Mouse (Mus musculus): Measurements from ENCODE around the gene Ap1g2. TPM values are rescaled to one million over a fixed set of nuclear protein-coding genes. Genes with fewer than 3 reads are reported as not detected.
A peak's percentile ranks its signal among the peaks of the same experiment; 100 is the strongest.

Ap1g2 gene
- polyA plus RNA-seq, 1 experiment from 2014 or later = 8.4 TPM

- 60% methylated on average over 5 of the region's 5 CpGs for WGBS
These were observed 46.5 kb downstream of the Ap1g2 start for GRCm38 (mm10) chr14:55059931-55060330.

GRCm38 (mm10) chr14:55059009-55059408, 47.4 kb downstream of the Ap1g2 start:
- DNase-seq (ENCODE audit: low spot score) = no peak
- Histone ChIP-seq H3K4me2 (ENCODE audit: low read depth, low read length) (no peak overlapping the region), H3K9me3 (replicated peaks; ENCODE audit: control insufficient read depth, low read length) (no peaks in the 10 kb centered on the region), H3K27me3 (ENCODE audit: control insufficient read depth, insufficient read depth, low read length) (no peaks in the 10 kb centered on the region), H3K4me3 (ENCODE audit: low read depth, low read length) (no peak overlapping the region), H3K36me3 (replicated peaks; ENCODE audit: control insufficient read depth, insufficient read depth, low read depth, low read length) (no peaks in the 10 kb centered on the region), H3K9ac (replicated peaks; ENCODE audit: low read length) (no peak overlapping the region), H3K27ac (replicated peaks; ENCODE audit: low read depth, low read length) (no peak overlapping the region), H3K4me1 (ENCODE audit: control insufficient read depth, insufficient read depth, low read length) (no peaks in the 10 kb centered on the region; the same call in 1 of the 2 replicates)
- ATAC-seq (replicated peaks; ENCODE audit: insufficient number of reproducible peaks, low FRiP score, low TSS enrichment, low read depth) = no peak
- 84% methylated on average over 1 of the region's 1 CpGs for WGBS

More at GRCm38 (mm10) chr14:55059931-55060330, 46.5 kb downstream of the Ap1g2 start:
- Histone ChIP-seq H3K4me2 (ENCODE audit: low read depth, low read length) (no peak overlapping the region), H3K4me3 (ENCODE audit: low read depth, low read length) (no peak overlapping the region), H3K4me1 (ENCODE audit: control insufficient read depth, insufficient read depth, low read length) (no peaks in the 10 kb centered on the region; the same call in 1 of the 2 replicates), H3K27ac (replicated peaks; ENCODE audit: low read depth, low read length) (no peak overlapping the region), H3K9me3 (replicated peaks; ENCODE audit: control insufficient read depth, low read length) (no peaks in the 10 kb centered on the region), H3K27me3 (ENCODE audit: control insufficient read depth, insufficient read depth, low read length) (no peaks in the 10 kb centered on the region), H3K36me3 (replicated peaks; ENCODE audit: control insufficient read depth, insufficient read depth, low read depth, low read length) (no peaks in the 10 kb centered on the region), H3K9ac (replicated peaks; ENCODE audit: low read length) (no peak overlapping the region)
- no peak for ATAC-seq (replicated peaks; ENCODE audit: insufficient number of reproducible peaks, low FRiP score, low TSS enrichment, low read depth)
- peak; percentile 15 for DNase-seq (ENCODE audit: low spot score)

GRCm38 (mm10) chr14:55055167-55055834, 51.1 kb downstream of the Ap1g2 start:
- no peak overlapping the region for H3K27ac ChIP-seq (replicated peaks; ENCODE audit: low read depth, low read length)
- WGBS = 81% methylated on average over 11 of the region's 11 CpGs

GRCm38 (mm10) chr14:55054191-55054749, 52.1 kb downstream of the Ap1g2 start:
- Histone ChIP-seq H3K4me1 (ENCODE audit: control insufficient read depth, insufficient read depth, low read length) (no peaks in the 10 kb centered on the region), H3K9me3 (replicated peaks; ENCODE audit: control insufficient read depth, low read length) (no peaks in the 10 kb centered on the region)

More at GRCm38 (mm10) chr14:55055167-55055834, 51.1 kb downstream of the Ap1g2 start:
- ATAC-seq (replicated peaks; ENCODE audit: insufficient number of reproducible peaks, low FRiP score, low TSS enrichment, low read depth) (no peak), DNase-seq (ENCODE audit: low spot score) (no peak)
- Histone ChIP-seq H3K36me3 (replicated peaks; ENCODE audit: control insufficient read depth, insufficient read depth, low read depth, low read length) (no peaks in the 10 kb centered on the region), H3K9me3 (replicated peaks; ENCODE audit: control insufficient read depth, low read length) (no peaks in the 10 kb centered on the region), H3K27me3 (ENCODE audit: control insufficient read depth, insufficient read depth, low read length) (no peaks in the 10 kb centered on the region), H3K4me3 (ENCODE audit: low read depth, low read length) (no peak overlapping the region), H3K4me1 (ENCODE audit: control insufficient read depth, insufficient read depth, low read length) (no peaks in the 10 kb centered on the region), H3K4me2 (ENCODE audit: low read depth, low read length) (no peak overlapping the region), H3K9ac (replicated peaks; ENCODE audit: low read length) (no peak overlapping the region)

GRCm38 (mm10) chr14:55053708-55054190, 52.6 kb downstream of the Ap1g2 start:
- Histone ChIP-seq H3K27ac (replicated peaks; ENCODE audit: low read depth, low read length) (no peak overlapping the region), H3K4me3 (ENCODE audit: low read depth, low read length) (no peak overlapping the region), H3K9ac (replicated peaks; ENCODE audit: low read length) (no peak overlapping the region), H3K9me3 (replicated peaks; ENCODE audit: control insufficient read depth, low read length) (no peaks in the 10 kb centered on the region), H3K4me1 (ENCODE audit: control insufficient read depth, insufficient read depth, low read length) (no peaks in the 10 kb centered on the region), H3K36me3 (replicated peaks; ENCODE audit: control insufficient read depth, insufficient read depth, low read depth, low read length) (no peaks in the 10 kb centered on the region), H3K27me3 (ENCODE audit: control insufficient read depth, insufficient read depth, low read length) (no peaks in the 10 kb centered on the region), H3K4me2 (ENCODE audit: low read depth, low read length) (no peak overlapping the region)
- WGBS = 90% methylated on average over 17 of the region's 17 CpGs
- ATAC-seq (replicated peaks; ENCODE audit: insufficient number of reproducible peaks, low FRiP score, low TSS enrichment, low read depth) (no peak), DNase-seq (ENCODE audit: low spot score) (no peak)

More at GRCm38 (mm10) chr14:55054191-55054749, 52.1 kb downstream of the Ap1g2 start:
- ATAC-seq (replicated peaks; ENCODE audit: insufficient number of reproducible peaks, low FRiP score, low TSS enrichment, low read depth) (no peak), DNase-seq (ENCODE audit: low spot score) (no peak)
- Histone ChIP-seq H3K27me3 (ENCODE audit: control insufficient read depth, insufficient read depth, low read length) (no peaks in the 10 kb centered on the region), H3K4me2 (ENCODE audit: low read depth, low read length) (no peak overlapping the region), H3K36me3 (replicated peaks; ENCODE audit: control insufficient read depth, insufficient read depth, low read depth, low read length) (no peaks in the 10 kb centered on the region), H3K27ac (replicated peaks; ENCODE audit: low read depth, low read length) (no peak overlapping the region), H3K9ac (replicated peaks; ENCODE audit: low read length) (no peak overlapping the region), H3K4me3 (ENCODE audit: low read depth, low read length) (no peak overlapping the region)
- WGBS = 88% methylated on average over 10 of the region's 10 CpGs

- DNase-seq (ENCODE audit: low spot score) = no peak
- Histone ChIP-seq H3K9me3 (replicated peaks; ENCODE audit: control insufficient read depth, low read length) (no peaks in the 10 kb centered on the region), H3K27ac (replicated peaks; ENCODE audit: low read depth, low read length) (no peak overlapping the region), H3K27me3 (ENCODE audit: control insufficient read depth, insufficient read depth, low read length) (no peaks in the 10 kb centered on the region), H3K4me2 (ENCODE audit: low read depth, low read length) (no peak overlapping the region), H3K36me3 (replicated peaks; ENCODE audit: control insufficient read depth, insufficient read depth, low read depth, low read length) (no peaks in the 10 kb centered on the region), H3K9ac (replicated peaks; ENCODE audit: low read length) (no peak overlapping the region), H3K4me3 (ENCODE audit: low read depth, low read length) (no peak overlapping the region), H3K4me1 (ENCODE audit: control insufficient read depth, insufficient read depth, low read length) (no peaks in the 10 kb centered on the region)
- no peak for ATAC-seq (replicated peaks; ENCODE audit: insufficient number of reproducible peaks, low FRiP score, low TSS enrichment, low read depth)
- WGBS = 79% methylated on average over 4 of the region's 4 CpGs
These were observed 53.3 kb downstream of the Ap1g2 start for GRCm38 (mm10) chr14:55053050-55053449.

GRCm38 (mm10) chr14:55052496-55052895, 53.9 kb downstream of the Ap1g2 start:
- Histone ChIP-seq H3K27ac (replicated peaks; ENCODE audit: low read depth, low read length) (no peak overlapping the region), H3K4me1 (ENCODE audit: control insufficient read depth, insufficient read depth, low read length) (no peaks in the 10 kb centered on the region), H3K36me3 (replicated peaks; ENCODE audit: control insufficient read depth, insufficient read depth, low read depth, low read length) (no peaks in the 10 kb centered on the region), H3K9me3 (replicated peaks; ENCODE audit: control insufficient read depth, low read length) (no peaks in the 10 kb centered on the region), H3K27me3 (ENCODE audit: control insufficient read depth, insufficient read depth, low read length) (no peaks in the 10 kb centered on the region), H3K4me3 (ENCODE audit: low read depth, low read length) (no peak overlapping the region), H3K4me2 (ENCODE audit: low read depth, low read length) (no peak overlapping the region), H3K9ac (replicated peaks; ENCODE audit: low read length) (no peak overlapping the region)
- 87% methylated on average over 9 of the region's 9 CpGs for WGBS
- DNase-seq (ENCODE audit: low spot score) (no peak), ATAC-seq (replicated peaks; ENCODE audit: insufficient number of reproducible peaks, low FRiP score, low TSS enrichment, low read depth) (no peak)
